Mouse (Mus musculus) ES-Bruce4 (cell line): ENCODE measurements around the gene Ms4a3. TPM values are rescaled to one million over a fixed set of nuclear protein-coding genes. Genes with fewer than 3 reads are reported as not detected.

Experiments used
- H3K27ac ChIP-seq: 2 replicates; pipeline ENCODE4 v1.5.1; 2012; ENCODE audit warnings: low read length, inconsistent platforms; ENCODE audit not compliant: insufficient read depth
- H3K27me3 ChIP-seq: 2 replicates; pipeline ENCODE4 v1.6.1; 2012; ENCODE audit warnings: mild to moderate bottlenecking, low read length, inconsistent platforms; ENCODE audit not compliant: control insufficient read depth, poor library complexity, insufficient read depth, severe bottlenecking
- H3K36me3 ChIP-seq: 2 replicates; pipeline ENCODE4 v1.6.1; 2012; ENCODE audit warnings: inconsistent platforms, mild to moderate bottlenecking, low read length, moderate library complexity; ENCODE audit not compliant: control insufficient read depth, poor library complexity, insufficient read depth, severe bottlenecking
- H3K4me1 ChIP-seq: one replicate; pipeline ENCODE4 v1.8.1; 2011; ENCODE audit warnings: low read length; ENCODE audit not compliant: control insufficient read depth, insufficient read depth
- H3K4me3 ChIP-seq: 2 replicates; pipeline ENCODE4 v1.5.1; 2011; ENCODE audit warnings: low read depth, mild to moderate bottlenecking, low read length
- H3K9ac ChIP-seq: 2 replicates; pipeline ENCODE4 v1.6.1; 2012; ENCODE audit warnings: low read depth, mild to moderate bottlenecking, inconsistent platforms; ENCODE audit not compliant: poor library complexity, severe bottlenecking
- H3K9me3 ChIP-seq: replicated peaks from 2 replicates; pipeline ENCODE4 v1.6.1; 2012; ENCODE audit warnings: mild to moderate bottlenecking, low read length, inconsistent platforms; ENCODE audit not compliant: control insufficient read depth, poor library complexity, insufficient read depth, severe bottlenecking
- CTCF ChIP-seq: IDR thresholded peaks from one replicate; pipeline ENCODE4 v1.8.1; 2011; ENCODE audit warnings: low read depth, low read length
- EP300 ChIP-seq: IDR thresholded peaks from 2 replicates; pipeline ENCODE4 v1.6.1; 2011; ENCODE audit warnings: low read depth, low read length; ENCODE audit not compliant: insufficient read depth
- POLR2A ChIP-seq: IDR thresholded peaks from one replicate; pipeline ENCODE4 v1.8.1; 2011; ENCODE audit warnings: low read length; ENCODE audit not compliant: insufficient read depth
- polyA plus RNA-seq: library from polyadenylated mRNA; stranded (reverse); fragments of >200 nt; gene quantifications from 2 replicates; pipeline ENCODE4 v1.2.4, GENCODE M21; 2011; ENCODE audit warnings: low read depth; ENCODE audit not compliant: missing spikeins, insufficient read depth, insufficient read length

Gene Ms4a3
- polyA plus RNA-seq, 1 experiment = not detected

DNA sequence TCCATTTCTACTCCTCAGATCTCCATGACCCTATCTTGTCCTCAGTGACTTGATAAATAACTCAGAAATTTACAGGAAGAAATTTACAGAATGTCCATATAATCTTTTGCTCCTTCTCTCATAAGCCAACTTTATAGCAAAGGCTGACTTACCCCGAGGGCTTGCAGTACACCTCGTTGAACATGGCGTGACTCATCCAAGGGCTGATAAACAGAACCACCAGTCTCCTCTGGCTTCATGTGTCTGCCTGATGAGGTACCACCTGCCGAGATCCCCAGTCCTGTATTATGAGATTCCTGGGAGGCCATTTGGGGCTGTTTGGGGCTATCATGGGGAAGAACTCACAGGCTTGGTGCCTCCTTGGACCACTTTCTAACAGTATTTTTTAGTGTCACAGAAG, 1.6 kb downstream of the Ms4a3 start:
- H3K27ac ChIP-seq = no peak overlapping the region
- TF ChIP-seq EP300 = no peak
- TF ChIP-seq POLR2A = no peak
- TF ChIP-seq CTCF = no peak
- H3K4me3 ChIP-seq = no peak overlapping the region
- no peaks in the 10 kb centered on the region for H3K36me3 ChIP-seq
- H3K27me3 ChIP-seq = no peaks in the 10 kb centered on the region
- no peaks in the 10 kb centered on the region for H3K4me1 ChIP-seq
- H3K9ac ChIP-seq = no peak overlapping the region
- H3K9me3 ChIP-seq = no peaks in the 10 kb centered on the region

- no peaks in the 10 kb centered on the region for H3K4me1 ChIP-seq
- H3K9ac ChIP-seq = no peak overlapping the region
- no peak for TF ChIP-seq EP300
- no peak for TF ChIP-seq POLR2A
- TF ChIP-seq CTCF = no peak
- no peak overlapping the region for H3K27ac ChIP-seq
- no peak overlapping the region for H3K4me3 ChIP-seq
- no peaks in the 10 kb centered on the region for H3K9me3 ChIP-seq
- H3K36me3 ChIP-seq = no peaks in the 10 kb centered on the region
- no peaks in the 10 kb centered on the region for H3K27me3 ChIP-seq
These were observed 5.1 kb downstream of the Ms4a3 start for GRCm38 (mm10) chr19:11635572-11635971.

GRCm38 (mm10) chr19:11634330-11634729, 6.3 kb downstream of the Ms4a3 start:
- Histone ChIP-seq H3K4me1 (no peaks in the 10 kb centered on the region), H3K9me3 (no peaks in the 10 kb centered on the region), H3K4me3 (no peak overlapping the region), H3K9ac (no peak overlapping the region), H3K36me3 (no peaks in the 10 kb centered on the region), H3K27ac (no peak overlapping the region), H3K27me3 (no peaks in the 10 kb centered on the region)
- TF ChIP-seq CTCF = no peak
- no peak for TF ChIP-seq POLR2A
- TF ChIP-seq EP300 = no peak

DNA sequence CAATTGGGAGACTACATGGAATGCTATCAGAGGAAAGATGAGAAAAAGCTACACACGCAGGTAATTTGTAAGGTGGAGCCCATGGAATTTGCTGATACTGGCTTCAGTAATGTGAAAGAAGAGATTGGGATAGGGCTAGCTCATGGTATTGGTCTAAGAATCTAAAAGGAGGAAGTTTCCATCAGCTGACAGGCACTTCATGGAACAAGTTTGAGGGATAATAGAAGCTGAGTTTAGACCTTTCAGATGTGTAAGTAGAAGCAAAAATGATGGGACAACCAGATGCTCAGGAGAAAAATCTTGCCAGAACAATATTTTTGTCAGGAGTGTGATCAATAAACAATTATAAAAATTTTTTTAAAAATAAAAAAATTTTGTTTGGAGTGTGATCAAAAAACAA, 6.9 kb downstream of the Ms4a3 start:
- Histone ChIP-seq H3K27me3 (no peaks in the 10 kb centered on the region), H3K4me3 (no peak overlapping the region), H3K9me3 (no peaks in the 10 kb centered on the region), H3K36me3 (no peaks in the 10 kb centered on the region), H3K27ac (no peak overlapping the region), H3K9ac (no peak overlapping the region), H3K4me1 (no peaks in the 10 kb centered on the region)
- TF ChIP-seq CTCF (no peak), POLR2A (no peak), EP300 (no peak)

GRCm38 (mm10) chr19:11625231-11625630, 15.4 kb downstream of the Ms4a3 start:
- TF ChIP-seq CTCF = no peak
- TF ChIP-seq EP300 = no peak
- TF ChIP-seq POLR2A = no peak
- Histone ChIP-seq H3K4me1 (no peaks in the 10 kb centered on the region), H3K27me3 (no peaks in the 10 kb centered on the region), H3K9ac (no peak overlapping the region), H3K36me3 (no peaks in the 10 kb centered on the region), H3K27ac (no peak overlapping the region), H3K4me3 (no peak overlapping the region), H3K9me3 (no peaks in the 10 kb centered on the region)

- no peak overlapping the region for H3K9ac ChIP-seq
These were observed 15.9 kb downstream of the Ms4a3 start for GRCm38 (mm10) chr19:11624800-11625199.

More at GRCm38 (mm10) chr19:11624800-11625199, 15.9 kb downstream of the Ms4a3 start:
- Histone ChIP-seq H3K27ac (no peak overlapping the region), H3K36me3 (no peaks in the 10 kb centered on the region), H3K4me3 (no peak overlapping the region), H3K27me3 (no peaks in the 10 kb centered on the region), H3K4me1 (no peaks in the 10 kb centered on the region), H3K9me3 (no peaks in the 10 kb centered on the region)
- no peak for TF ChIP-seq POLR2A
- TF ChIP-seq CTCF = no peak
- TF ChIP-seq EP300 = no peak
